Mouse (Mus musculus) forebrain, embryonic 13.5 days (tissue): ENCODE measurements at regions not wholly inside any gene's neighbourhood (a gene's known extent, or its start where the extent isn't known, plus 50 kb on each side); places are given as distances from the start of the nearest gene placed in this dataset.
A peak's percentile ranks its signal among the peaks of the same experiment; 100 is the strongest.

Source experiments
- ATAC-seq: fragments of 200-750 bp; cut with Nextera tagmentation; 2 replicates; pipeline ENCODE4 v1.8.0; 2017
- H3K27ac ChIP-seq: fragments of 300-500 bp; sonication (generic); 2 replicates; pipeline ENCODE4 v1.5.1; 2015; ENCODE audit warnings: inconsistent platforms, mild to moderate bottlenecking, moderate library complexity
- H3K27me3 ChIP-seq: fragments of 300-500 bp; sonication (generic); 2 replicates; pipeline ENCODE4 v1.6.1; 2015; ENCODE audit warnings: mild to moderate bottlenecking, inconsistent platforms
- H3K36me3 ChIP-seq: fragments of 300-500 bp; sonication (generic); 2 replicates; pipeline ENCODE4 v1.6.1; 2015; ENCODE audit warnings: mild to moderate bottlenecking, inconsistent platforms; ENCODE audit not compliant: poor library complexity, severe bottlenecking
- H3K4me1 ChIP-seq: fragments of 300-500 bp; sonication (generic); 2 replicates; pipeline ENCODE4 v1.6.1; 2015; ENCODE audit warnings: inconsistent platforms
- H3K4me2 ChIP-seq: fragments of 300-500 bp; sonication (generic); 2 replicates; pipeline ENCODE4 v1.6.1; 2015; ENCODE audit warnings: inconsistent platforms, mild to moderate bottlenecking, moderate library complexity
- H3K4me3 ChIP-seq: fragments of 300-500 bp; sonication (generic); 2 replicates; pipeline ENCODE4 v1.5.1; 2015; ENCODE audit warnings: mild to moderate bottlenecking, inconsistent platforms
- H3K9ac ChIP-seq: fragments of 300-500 bp; sonication (generic); 2 replicates; pipeline ENCODE4 v1.6.1; 2015; ENCODE audit warnings: mild to moderate bottlenecking, inconsistent platforms
- H3K9me3 ChIP-seq: fragments of 300-500 bp; sonication (generic); replicated peaks from 2 replicates; pipeline ENCODE4 v1.6.1; 2016; ENCODE audit warnings: inconsistent platforms
- whole genome bisulfite sequencing: fragments of 180-500 bp; shearing (Covaris S2); methylation state at CpG from one replicate; pipeline ENCODE4 v1.1.7; 2015; 5-methylcytosine and 5-hydroxymethylcytosine counted together

DNA sequence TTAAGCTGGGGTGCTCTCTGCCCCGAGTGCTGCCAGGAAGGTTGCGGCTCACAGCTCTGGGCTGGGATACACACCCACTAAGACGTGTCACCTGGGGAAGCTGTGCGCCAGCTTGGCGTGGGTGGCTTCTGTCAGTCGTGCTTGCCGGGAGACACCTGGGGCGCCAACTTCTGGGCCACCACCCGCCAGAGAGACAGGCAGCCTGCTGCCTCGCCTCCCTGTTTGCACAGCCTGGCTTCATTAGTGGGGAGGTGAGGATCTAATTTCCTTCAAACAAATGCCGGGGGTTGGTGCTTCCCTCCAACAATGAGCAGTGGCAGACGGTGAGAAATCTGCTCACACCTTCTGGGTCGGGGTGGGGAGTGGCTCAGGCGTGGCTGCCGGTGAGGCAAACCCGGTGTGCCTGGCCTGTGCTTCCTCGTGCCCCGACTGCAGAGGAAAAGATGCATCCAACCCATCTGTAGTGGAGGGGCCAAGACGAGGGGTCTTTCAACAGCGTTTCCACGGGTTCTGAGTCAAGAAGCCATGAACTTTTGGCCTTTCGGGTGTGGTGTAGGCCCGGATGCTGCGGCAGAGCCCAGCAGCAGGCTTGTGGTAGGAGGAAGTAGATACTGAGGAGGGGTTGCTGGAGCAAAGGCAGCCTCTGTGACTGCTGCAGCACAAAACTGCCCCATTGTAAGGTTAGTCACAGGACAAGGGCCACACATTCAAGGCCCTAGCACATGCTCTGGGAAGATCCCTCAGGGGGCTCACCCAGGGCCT is 140.6 kb downstream of the Tpra1 start:
- Histone ChIP-seq H3K27me3 (peaks cover 31% of the 10 kb centered on the region), H3K36me3 (no peaks in the 10 kb centered on the region), H3K4me1 (no peaks in the 10 kb centered on the region), H3K27ac (no peak overlapping the region), H3K4me3 (no peak overlapping the region), H3K9ac (no peak overlapping the region), H3K9me3 (no peaks in the 10 kb centered on the region), H3K4me2 (no peak overlapping the region)
- WGBS: 74% methylated on average over 24 of the region's 24 CpGs
- no peak; the same call in 1 of the 2 replicates for ATAC-seq

DNA sequence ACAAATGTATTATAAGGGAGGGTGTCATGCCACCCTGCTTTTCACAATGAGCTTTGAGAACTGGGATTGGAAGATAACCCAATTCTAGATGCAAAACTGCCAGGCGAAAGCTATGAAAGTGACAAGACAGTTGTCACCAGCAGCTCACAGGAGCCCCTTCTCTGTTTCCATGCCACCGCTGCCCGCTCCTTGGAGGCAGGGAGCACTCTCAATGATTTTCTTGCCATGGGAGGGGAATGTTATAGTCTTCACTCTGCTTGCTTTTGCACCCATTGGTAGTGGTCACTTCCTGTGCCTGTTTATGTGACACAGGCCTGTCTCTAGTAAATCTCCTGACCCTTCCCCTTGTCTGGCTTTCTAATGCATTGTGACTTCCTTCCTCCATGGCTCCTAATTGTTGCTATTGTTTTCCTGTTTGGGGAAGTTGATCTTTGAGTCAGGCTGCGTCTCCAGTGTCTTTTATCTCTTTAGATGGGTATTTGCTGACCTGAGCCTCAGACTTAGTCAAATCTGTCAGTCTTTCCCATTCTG is 143.4 kb downstream of the Tpra1 start:
- no peak for ATAC-seq
- Histone ChIP-seq H3K36me3 (no peaks in the 10 kb centered on the region), H3K27me3 (peaks cover 10% of the 10 kb centered on the region; the same call in 1 of the 2 replicates), H3K9me3 (no peaks in the 10 kb centered on the region), H3K9ac (no peak overlapping the region), H3K4me3 (no peak overlapping the region), H3K4me1 (no peaks in the 10 kb centered on the region), H3K4me2 (no peak overlapping the region), H3K27ac (no peak overlapping the region)
- 78% methylated on average over 4 of the region's 4 CpGs for WGBS

DNA sequence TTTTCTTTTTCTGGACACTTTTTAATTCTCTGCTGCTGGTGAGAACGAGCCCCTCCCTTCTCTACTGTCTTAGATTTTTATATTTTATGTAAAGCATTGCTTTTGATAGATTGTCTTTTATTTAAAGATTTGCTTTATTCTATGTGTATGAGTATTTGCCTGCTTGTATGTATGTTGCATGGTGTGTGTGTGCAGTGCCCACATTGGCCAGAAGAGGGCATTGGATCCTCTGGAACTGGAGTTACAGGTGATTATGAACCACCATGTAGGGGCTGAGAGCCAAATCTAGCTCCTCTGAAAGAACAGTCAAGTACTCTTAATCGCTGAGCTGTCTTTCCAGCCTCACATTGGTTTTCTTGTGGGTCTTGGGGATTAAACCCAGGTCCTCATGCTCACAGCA is 144.4 kb downstream of the Tpra1 start:
- H3K4me1 ChIP-seq: no peaks in the 10 kb centered on the region
- 79% methylated on average over 2 of the region's 2 CpGs for WGBS
- no peaks in the 10 kb centered on the region for H3K9me3 ChIP-seq
- H3K27ac ChIP-seq: no peak overlapping the region
- no peak overlapping the region for H3K4me2 ChIP-seq
- no peak overlapping the region for H3K9ac ChIP-seq
- H3K4me3 ChIP-seq: no peak overlapping the region
- peaks cover 6% of the 10 kb centered on the region; the same call in 1 of the 2 replicates for H3K27me3 ChIP-seq
- H3K36me3 ChIP-seq: no peaks in the 10 kb centered on the region
- no peak for ATAC-seq

DNA sequence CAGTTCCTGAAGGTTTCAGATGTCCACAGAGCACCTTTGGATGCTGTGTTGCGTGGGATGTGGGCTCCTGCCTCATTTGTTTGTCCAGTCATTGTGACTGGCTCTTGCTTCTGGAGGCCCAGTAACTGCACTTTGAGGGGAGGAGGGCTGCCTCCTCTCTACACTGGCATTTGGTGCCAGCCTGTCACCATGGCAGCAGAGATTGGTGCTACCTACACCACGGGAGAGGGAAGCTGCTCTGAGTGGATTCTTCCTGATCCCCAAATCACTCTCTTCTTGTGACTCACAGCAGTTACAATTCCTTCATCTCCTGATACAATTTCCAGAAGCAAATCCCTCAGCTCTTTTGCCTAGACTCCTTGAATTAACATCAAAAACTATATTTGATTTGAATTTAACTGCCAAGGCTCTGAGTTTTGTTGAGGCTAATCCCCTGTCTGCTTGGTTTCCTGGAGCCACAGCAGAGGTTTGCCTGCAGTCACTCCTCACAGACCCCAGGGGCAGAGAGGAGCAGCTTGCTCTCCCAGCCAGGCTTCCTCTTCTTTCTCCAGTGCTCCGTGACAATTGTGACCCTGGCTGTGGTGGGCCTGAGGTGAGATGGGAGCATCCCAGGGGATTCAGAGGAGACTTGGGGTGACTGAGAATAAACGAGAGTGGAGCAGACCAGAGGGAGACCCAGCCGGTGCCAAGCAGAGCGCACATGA is 145.7 kb downstream of the Tpra1 start:
- Histone ChIP-seq H3K36me3 (no peaks in the 10 kb centered on the region), H3K4me2 (no peak overlapping the region), H3K4me1 (no peaks in the 10 kb centered on the region), H3K27me3 (0 out of 2 replicates have a peak, but pooled peaks cover 7% of the 10 kb centered on the region), H3K27ac (no peak overlapping the region), H3K4me3 (no peak overlapping the region), H3K9me3 (no peaks in the 10 kb centered on the region), H3K9ac (no peak overlapping the region)
- no peak for ATAC-seq
- 58% methylated on average over 6 of the region's 6 CpGs for WGBS

DNA sequence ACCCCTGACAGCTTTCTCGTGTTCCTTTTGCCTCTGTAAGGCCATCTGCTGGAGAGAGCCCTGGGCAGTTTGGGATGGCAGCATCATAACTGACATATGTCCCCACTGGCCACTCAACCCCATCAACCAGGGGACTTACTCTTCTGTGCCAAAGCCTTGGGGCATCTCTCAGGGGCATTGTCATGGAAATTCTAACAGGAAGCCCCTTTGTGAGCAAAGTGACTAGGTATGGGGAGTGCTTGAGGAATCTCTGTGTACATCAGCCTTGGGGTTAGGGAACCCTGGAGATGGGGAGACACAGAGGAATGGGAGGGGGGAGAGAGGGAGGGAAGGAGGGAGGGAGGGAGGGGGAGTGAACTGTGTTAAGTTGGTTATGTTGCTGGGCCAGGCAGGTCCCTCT is 147.2 kb downstream of the Tpra1 start:
- Histone ChIP-seq H3K9ac (no peak overlapping the region), H3K27ac (no peak overlapping the region), H3K4me3 (no peak overlapping the region), H3K27me3 (0 out of 2 replicates have a peak, but pooled peaks cover 2% of the 10 kb centered on the region), H3K4me1 (no peaks in the 10 kb centered on the region), H3K4me2 (no peak overlapping the region), H3K9me3 (no peaks in the 10 kb centered on the region), H3K36me3 (no peaks in the 10 kb centered on the region)
- ATAC-seq: no peak
- WGBS: 59% methylated on average over 1 of the region's 1 CpGs

DNA sequence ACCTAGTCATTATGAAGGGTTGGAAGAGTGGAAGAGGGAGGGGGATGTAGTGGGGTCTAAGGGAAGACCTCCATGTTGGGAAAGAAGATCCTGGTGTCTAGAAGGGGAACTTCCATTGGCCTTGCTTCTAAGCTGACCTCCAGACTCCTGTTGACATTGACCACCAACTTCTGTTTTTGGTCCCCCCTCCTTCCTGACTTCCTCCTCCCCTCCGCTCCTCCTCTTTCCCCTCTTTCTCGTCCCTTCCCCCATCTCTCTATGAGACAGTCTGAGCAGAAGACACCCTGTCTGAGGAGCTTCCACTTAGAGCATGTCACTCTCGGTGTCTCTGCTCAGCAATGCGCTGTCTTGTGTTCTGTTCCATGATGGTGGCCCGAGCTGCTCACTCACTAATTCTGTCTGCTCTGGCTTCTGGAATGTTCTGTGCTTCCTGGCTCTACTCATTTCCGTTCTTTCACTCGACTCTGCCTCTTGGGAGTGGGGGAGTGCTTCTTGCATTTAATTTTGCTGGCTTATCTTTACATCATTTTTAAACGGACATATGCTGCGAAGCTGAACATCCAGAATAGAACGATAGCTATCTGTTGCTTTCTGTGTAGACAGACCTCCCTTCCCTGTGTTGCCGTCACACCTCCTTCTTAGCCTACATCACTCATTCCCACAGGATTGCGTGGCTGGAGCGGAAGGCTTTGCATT is 148.7 kb downstream of the Tpra1 start:
- H3K36me3 ChIP-seq: no peaks in the 10 kb centered on the region
- no peak overlapping the region for H3K4me3 ChIP-seq
- no peak for ATAC-seq
- no peak overlapping the region for H3K27ac ChIP-seq
- no peak overlapping the region for H3K4me2 ChIP-seq
- H3K4me1 ChIP-seq: no peaks in the 10 kb centered on the region
- 89% methylated on average over 13 of the region's 13 CpGs for WGBS
- no peak overlapping the region for H3K9ac ChIP-seq
- 0 out of 2 replicates have a peak, but pooled peaks cover 2% of the 10 kb centered on the region for H3K27me3 ChIP-seq
- H3K9me3 ChIP-seq: no peaks in the 10 kb centered on the region

DNA sequence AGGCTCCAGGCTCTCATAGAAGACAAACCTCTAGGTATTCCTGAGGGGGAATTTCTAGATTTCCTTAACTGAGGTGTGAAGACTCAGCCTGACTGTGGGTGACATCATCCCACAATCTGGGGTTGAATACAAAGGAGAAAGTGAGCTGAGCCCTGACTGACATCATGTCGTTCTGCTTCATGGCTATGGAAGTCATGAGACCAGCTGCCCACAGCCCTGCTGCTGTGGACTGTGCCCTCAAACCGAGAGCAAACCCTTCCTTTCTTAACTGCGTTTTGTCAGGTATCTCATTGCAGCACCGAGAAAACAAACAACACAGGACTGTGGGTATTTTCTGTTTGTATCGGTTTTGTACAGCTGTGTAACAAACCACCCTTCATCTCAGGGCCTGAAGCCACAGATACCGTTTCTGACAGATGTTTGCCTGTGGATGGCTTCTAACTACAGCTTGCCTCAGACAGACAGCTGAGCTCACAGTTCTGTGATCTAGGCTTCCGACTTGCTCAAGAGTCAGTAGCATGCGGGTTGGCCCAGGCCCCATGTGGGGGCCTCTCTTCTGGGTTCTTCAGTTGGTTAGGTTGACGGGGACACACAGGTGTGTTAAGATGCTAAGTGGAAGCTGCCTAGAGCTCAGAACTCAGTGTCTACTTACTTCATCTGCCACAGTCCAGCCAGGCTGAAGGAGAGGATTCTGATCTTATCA is 150.9 kb downstream of the Tpra1 start:
- H3K4me2 ChIP-seq: no peak overlapping the region
- no peaks in the 10 kb centered on the region for H3K36me3 ChIP-seq
- no peak overlapping the region for H3K9ac ChIP-seq
- no peak overlapping the region for H3K27ac ChIP-seq
- WGBS: 85% methylated on average over 9 of the region's 9 CpGs
- H3K27me3 ChIP-seq: 0 out of 2 replicates have a peak, but pooled peaks cover 2% of the 10 kb centered on the region
- H3K4me3 ChIP-seq: no peak overlapping the region
- no peaks in the 10 kb centered on the region for H3K4me1 ChIP-seq
- no peak for ATAC-seq
- no peaks in the 10 kb centered on the region for H3K9me3 ChIP-seq

DNA sequence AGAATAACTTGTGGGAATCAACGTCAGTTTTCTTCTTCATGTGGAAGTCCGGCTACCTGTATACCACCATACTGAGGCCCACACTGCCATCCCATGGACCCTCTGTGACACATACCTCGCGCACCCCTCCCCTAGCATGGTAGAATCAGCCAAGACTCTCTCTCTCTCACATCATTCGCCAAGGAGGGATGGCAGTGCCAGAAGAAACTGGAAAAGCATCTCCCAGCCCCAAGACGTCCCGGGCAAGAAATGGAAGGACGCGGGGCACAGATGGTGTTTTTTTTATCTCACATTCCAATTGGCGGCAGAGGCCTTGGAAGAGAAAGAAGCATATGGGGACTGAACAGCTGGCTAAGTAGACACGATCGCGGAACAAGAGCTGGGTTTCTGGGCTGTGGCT is 152.0 kb downstream of the Tpra1 start:
- ATAC-seq: peak; percentile 66; the same call in 1 of the 2 replicates
- no peaks in the 10 kb centered on the region for H3K4me1 ChIP-seq
- H3K27me3 ChIP-seq: 0 out of 2 replicates have a peak, but pooled peaks cover 2% of the 10 kb centered on the region
- H3K27ac ChIP-seq: no peak overlapping the region
- H3K9me3 ChIP-seq: no peaks in the 10 kb centered on the region
- H3K4me2 ChIP-seq: no peak overlapping the region
- H3K9ac ChIP-seq: no peak overlapping the region
- H3K4me3 ChIP-seq: no peak overlapping the region
- WGBS: 78% methylated on average over 13 of the region's 13 CpGs
- H3K36me3 ChIP-seq: no peaks in the 10 kb centered on the region

DNA sequence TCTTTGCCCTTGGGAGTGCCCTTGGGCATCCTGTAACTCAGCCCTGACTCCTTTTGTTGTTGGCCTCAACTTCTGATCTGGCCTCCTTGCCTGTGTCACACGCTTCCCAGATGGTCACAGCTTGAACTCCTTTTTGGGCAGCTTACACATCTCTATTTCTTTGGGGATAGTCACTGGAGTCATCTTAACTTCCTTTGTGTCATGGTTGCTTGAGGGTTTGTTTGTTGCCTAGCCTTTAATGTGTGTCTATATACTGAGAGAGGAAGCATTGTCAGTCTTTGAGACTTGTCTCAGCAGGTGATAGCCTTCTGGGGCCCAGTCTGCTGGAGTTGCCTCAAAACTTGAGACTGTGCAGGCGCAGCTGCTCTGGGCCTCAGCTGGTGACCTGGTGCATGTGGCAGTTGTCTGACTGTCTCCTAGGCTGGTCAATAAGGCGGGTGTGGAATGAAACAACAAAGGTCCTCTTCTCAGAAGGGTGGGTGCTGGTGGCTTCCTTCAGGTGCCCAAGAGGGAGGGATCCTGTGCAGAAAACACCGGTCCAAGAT is 157.5 kb downstream of the Tpra1 start:
- Histone ChIP-seq H3K9me3 (no peaks in the 10 kb centered on the region), H3K36me3 (no peaks in the 10 kb centered on the region), H3K4me1 (no peaks in the 10 kb centered on the region), H3K27ac (no peak overlapping the region), H3K4me3 (no peak overlapping the region), H3K9ac (no peak overlapping the region), H3K4me2 (no peak overlapping the region), H3K27me3 (no peaks in the 10 kb centered on the region)
- WGBS: 64% methylated on average over 4 of the region's 4 CpGs
- no peak for ATAC-seq

DNA sequence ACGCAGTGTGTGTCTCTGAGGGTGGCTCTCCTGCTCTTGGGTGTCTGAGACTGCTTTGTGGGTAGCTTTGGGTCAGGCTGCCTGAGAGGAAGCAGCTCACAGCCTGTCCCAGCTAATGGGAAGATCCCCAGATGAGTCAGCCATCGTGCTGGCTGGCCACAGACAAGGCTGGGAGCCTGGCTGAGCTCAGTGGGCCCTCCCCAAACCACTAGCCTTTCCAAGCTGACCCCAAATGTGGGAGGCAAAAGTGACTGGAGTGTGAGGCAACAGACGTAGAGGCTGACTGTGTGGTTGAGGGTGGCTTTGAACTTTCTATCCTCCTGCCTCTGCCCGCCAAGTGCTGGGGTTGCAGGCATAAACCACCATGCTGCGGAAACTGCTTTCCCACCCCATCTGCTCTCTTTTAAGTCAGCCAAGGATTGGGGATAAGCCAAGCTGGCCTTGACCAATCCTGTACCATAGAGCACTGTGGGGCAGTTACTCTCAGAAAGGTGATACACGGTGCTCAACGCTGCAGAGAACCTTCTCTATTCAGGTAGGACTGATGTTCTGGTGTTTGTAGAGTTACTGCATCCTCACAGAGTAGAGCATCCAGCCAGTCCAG is 163.0 kb downstream of the Tpra1 start:
- 83% methylated on average over 7 of the region's 7 CpGs for WGBS
- H3K4me3 ChIP-seq: no peak overlapping the region
- no peak for ATAC-seq
- H3K4me1 ChIP-seq: 0 out of 2 replicates have a peak, but pooled peaks cover 7% of the 10 kb centered on the region
- no peak overlapping the region for H3K27ac ChIP-seq
- H3K9ac ChIP-seq: no peak overlapping the region
- H3K27me3 ChIP-seq: no peaks in the 10 kb centered on the region
- H3K9me3 ChIP-seq: no peaks in the 10 kb centered on the region
- H3K4me2 ChIP-seq: no peak overlapping the region
- no peaks in the 10 kb centered on the region for H3K36me3 ChIP-seq

DNA sequence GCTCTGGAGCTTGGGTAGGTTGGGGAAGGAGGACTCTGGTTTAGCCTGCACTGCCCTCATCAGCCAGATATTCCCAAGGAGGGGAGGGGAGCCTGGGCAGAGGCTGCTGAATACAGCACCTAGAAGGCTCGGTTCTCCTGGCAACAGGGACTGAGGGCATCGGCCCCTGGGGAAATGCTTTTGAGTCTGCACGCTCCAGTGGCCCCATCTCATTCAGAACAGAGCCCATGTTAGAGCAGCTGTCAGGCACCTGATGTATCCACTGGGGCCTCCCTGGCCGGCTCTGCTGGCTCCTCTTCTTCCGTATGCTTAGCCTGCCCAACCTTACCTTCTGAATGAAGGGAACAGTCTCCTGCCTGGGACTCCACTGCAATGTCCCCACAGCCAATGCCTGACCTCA is 164.5 kb downstream of the Tpra1 start:
- no peaks in the 10 kb centered on the region; the same call in 1 of the 2 replicates for H3K27me3 ChIP-seq

More for the DNA sequence above, 164.5 kb downstream of the Tpra1 start:
- 0 out of 2 replicates have a peak, but pooled peaks cover 7% of the 10 kb centered on the region for H3K4me1 ChIP-seq
- no peak overlapping the region for H3K4me2 ChIP-seq
- 44% methylated on average over 5 of the region's 5 CpGs for WGBS
- no peak overlapping the region for H3K9ac ChIP-seq
- H3K9me3 ChIP-seq: no peaks in the 10 kb centered on the region
- H3K36me3 ChIP-seq: no peaks in the 10 kb centered on the region
- no peak overlapping the region for H3K27ac ChIP-seq
- no peak overlapping the region for H3K4me3 ChIP-seq
- no peak for ATAC-seq
